Mouse (Mus musculus) limb, embryonic 15.5 days (tissue): ENCODE measurements around the gene Gkn1. TPM values are rescaled to one million over a fixed set of nuclear protein-coding genes. Genes with fewer than 3 reads are reported as not detected.

Experiments
- ATAC-seq: fragments of 200-750 bp; cut with Nextera tagmentation; 2 replicates; pipeline ENCODE4 v1.8.0; 2017; ENCODE audit warnings: low read depth, moderate TSS enrichment; ENCODE audit not compliant: insufficient number of reproducible peaks, low FRiP score, low TSS enrichment
- H3K27ac ChIP-seq: fragments of 300-500 bp; sonication (generic); 2 replicates; pipeline ENCODE4 v1.5.1; 2015; ENCODE audit warnings: moderate library complexity, mild to moderate bottlenecking, inconsistent platforms
- H3K27me3 ChIP-seq: fragments of 300-500 bp; sonication (generic); 2 replicates; pipeline ENCODE4 v1.6.1; 2015; ENCODE audit warnings: inconsistent platforms
- H3K36me3 ChIP-seq: fragments of 300-500 bp; sonication (generic); 2 replicates; pipeline ENCODE4 v1.6.1; 2015; ENCODE audit warnings: inconsistent platforms
- H3K4me1 ChIP-seq: fragments of 300-500 bp; sonication (generic); 2 replicates; pipeline ENCODE4 v1.6.1; 2015; ENCODE audit warnings: inconsistent platforms
- H3K4me2 ChIP-seq: fragments of 300-500 bp; sonication (generic); 2 replicates; pipeline ENCODE4 v1.6.1; 2015; ENCODE audit warnings: mild to moderate bottlenecking, inconsistent platforms
- H3K4me3 ChIP-seq: fragments of 300-500 bp; sonication (generic); 2 replicates; pipeline ENCODE4 v1.5.1; 2015; ENCODE audit warnings: mild to moderate bottlenecking, inconsistent platforms
- H3K9ac ChIP-seq: fragments of 300-500 bp; sonication (generic); 2 replicates; pipeline ENCODE4 v1.6.1; 2015; ENCODE audit warnings: inconsistent platforms
- H3K9me3 ChIP-seq: fragments of 300-500 bp; sonication (generic); 2 replicates; pipeline ENCODE4 v1.6.1; 2016; ENCODE audit warnings: inconsistent platforms
- whole genome bisulfite sequencing: fragments of 180-500 bp; shearing (Covaris S2); methylation state at CpG from one replicate; pipeline ENCODE4 v1.1.7; 2015; 5-methylcytosine and 5-hydroxymethylcytosine counted together
- polyA plus RNA-seq: library from polyadenylated mRNA; unstranded; fragments of >200 nt; fragmentation: Nextera tagmentation; extraction: Ambion mirVana; gene quantifications from 2 replicates; pipeline ENCODE4 v1.2.1, GENCODE M21; 2015

Gene Gkn1
- polyA plus RNA-seq, 1 experiment from 2014 or later = not detected

GRCm38 (mm10) chr6:87316966-87317365 lies 33.8 kb downstream of the Gkn1 start:
- peaks cover 7% of the 10 kb centered on the region for H3K36me3 ChIP-seq
- H3K9ac ChIP-seq = no peak overlapping the region
- 67% methylated on average over 8 of the region's 8 CpGs for WGBS
- no peak overlapping the region for H3K27ac ChIP-seq
- peaks cover 16% of the 10 kb centered on the region for H3K4me1 ChIP-seq
- no peaks in the 10 kb centered on the region for H3K9me3 ChIP-seq
- no peak overlapping the region for H3K4me2 ChIP-seq
- no peak for ATAC-seq
- H3K4me3 ChIP-seq = no peak overlapping the region
- no peaks in the 10 kb centered on the region for H3K27me3 ChIP-seq

- Histone ChIP-seq H3K4me2 (no peak overlapping the region), H3K9me3 (no peaks in the 10 kb centered on the region), H3K4me1 (peaks cover 9% of the 10 kb centered on the region), H3K27me3 (no peaks in the 10 kb centered on the region), H3K4me3 (no peak overlapping the region), H3K9ac (no peak overlapping the region), H3K36me3 (peaks cover 47% of the 10 kb centered on the region), H3K27ac (no peak overlapping the region)
- WGBS = 72% methylated on average over 4 of the region's 4 CpGs
- no peak for ATAC-seq
Observed at GRCm38 (mm10) chr6:87312761-87313160, 38.0 kb downstream of the Gkn1 start.

GRCm38 (mm10) chr6:87304486-87304885 lies 46.3 kb downstream of the Gkn1 start:
- H3K9me3 ChIP-seq = no peaks in the 10 kb centered on the region
- no peaks in the 10 kb centered on the region for H3K27me3 ChIP-seq
- no peak overlapping the region for H3K4me2 ChIP-seq
- H3K9ac ChIP-seq = no peak overlapping the region
- no peak overlapping the region for H3K27ac ChIP-seq
- WGBS = 78% methylated on average over 8 of the region's 8 CpGs
- H3K36me3 ChIP-seq = peaks cover 38% of the 10 kb centered on the region
- H3K4me1 ChIP-seq = peaks cover 38% of the 10 kb centered on the region
- H3K4me3 ChIP-seq = no peak overlapping the region
- no peak for ATAC-seq

- Histone ChIP-seq H3K27ac (peak overlapping the region; percentile 72), H3K27me3 (no peaks in the 10 kb centered on the region)
- ATAC-seq = no peak
Observed at GRCm38 (mm10) chr6:87302746-87303145, 48.0 kb downstream of the Gkn1 start.

GRCm38 (mm10) chr6:87301991-87302390 lies 48.8 kb downstream of the Gkn1 start:
- Histone ChIP-seq H3K9me3 (no peaks in the 10 kb centered on the region), H3K4me2 (no peak overlapping the region), H3K4me1 (peaks cover 41% of the 10 kb centered on the region), H3K27ac (no peak overlapping the region), H3K36me3 (peaks cover 20% of the 10 kb centered on the region), H3K9ac (no peak overlapping the region), H3K4me3 (no peak overlapping the region), H3K27me3 (no peaks in the 10 kb centered on the region)
- no peak for ATAC-seq
- 46% methylated on average over 4 of the region's 4 CpGs for WGBS

More at GRCm38 (mm10) chr6:87302746-87303145, 48.0 kb downstream of the Gkn1 start:
- 26% methylated on average over 5 of the region's 5 CpGs for WGBS
- no peak overlapping the region for H3K4me2 ChIP-seq
- no peak overlapping the region for H3K9ac ChIP-seq
- peaks cover 41% of the 10 kb centered on the region for H3K4me1 ChIP-seq
- no peaks in the 10 kb centered on the region for H3K9me3 ChIP-seq
- H3K4me3 ChIP-seq = no peak overlapping the region
- H3K36me3 ChIP-seq = peaks cover 28% of the 10 kb centered on the region

Other genes starting within 250 kb of the Gkn1 start
- gene D6Ertd527e, start 246.2 kb downstream of the Gkn1 start, polyA plus RNA-seq = 0.44 and 0.97 TPM in 2 replicates
- gene Antxr1, start 15.1 kb downstream of the Gkn1 start, polyA plus RNA-seq = 19.1 and 21.7 TPM in 2 replicates
- gene Gkn2, start 22.4 kb upstream of the Gkn1 start, polyA plus RNA-seq = not detected in 2 replicates
- gene Gkn3, start 38.0 kb upstream of the Gkn1 start, polyA plus RNA-seq = 1.5 and 2.5 TPM in 2 replicates
- gene Bmp10, start 78.1 kb upstream of the Gkn1 start, polyA plus RNA-seq = not detected in 2 replicates
- gene Arhgap25, start 182.3 kb upstream of the Gkn1 start, polyA plus RNA-seq = 7.6 and 8.4 TPM in 2 replicates
- 5.1 and 5.3 TPM in 2 replicates for gene Prokr1, start 239.8 kb upstream of the Gkn1 start, polyA plus RNA-seq